Mouse (Mus musculus) left cerebral cortex, postnatal 4 days (tissue): ENCODE data around the gene Fxyd5. TPM values are rescaled to one million over a fixed set of nuclear protein-coding genes. Genes with fewer than 3 reads are reported as not detected.

Experiments used
- DNase-seq: peaks from one replicate; pipeline ENCODE4 v3.0.0-alpha.2; 2022
- intact Hi-C: fragments of 180-260 bp; cut with DNase I; formaldehyde crosslinking; loops from one replicate; pipeline ENCODE4 v1.15.1; 2025
- total RNA-seq, 2 experiments: library from RNA; stranded (reverse); gene quantifications; 2 replicates each; pipeline ENCODE4 v1.2.3; 2021

Fxyd5 gene
- total RNA-seq, 2 experiments from 2014 or later = 23.5 to 25.4 TPM

DNA sequence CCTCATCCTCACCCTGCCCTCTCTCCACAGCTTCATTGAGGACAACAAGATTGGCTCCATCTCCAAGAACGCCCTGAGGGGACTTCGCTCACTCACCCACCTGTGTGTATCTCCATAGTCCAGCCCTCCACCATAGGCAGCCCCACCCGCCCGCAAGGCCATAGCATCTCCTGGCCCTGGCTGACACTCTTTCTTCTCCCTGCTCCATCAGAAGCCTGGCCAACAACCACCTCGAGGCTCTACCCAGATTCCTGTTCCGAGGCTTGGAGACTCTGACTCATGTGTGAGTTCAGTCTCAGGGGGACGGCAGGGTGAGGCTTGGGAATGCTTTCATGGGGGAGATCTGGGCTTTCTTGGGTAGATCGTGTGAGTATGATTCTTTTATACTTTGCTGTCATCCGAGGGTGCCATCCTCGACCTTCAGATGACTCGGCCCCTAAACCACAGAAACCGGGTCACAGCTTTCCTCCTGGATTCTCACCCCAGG is 20.8 kb upstream of the Fxyd5 start:
- intact Hi-C loops = no loop called here
- no peak for DNase-seq

DNA sequence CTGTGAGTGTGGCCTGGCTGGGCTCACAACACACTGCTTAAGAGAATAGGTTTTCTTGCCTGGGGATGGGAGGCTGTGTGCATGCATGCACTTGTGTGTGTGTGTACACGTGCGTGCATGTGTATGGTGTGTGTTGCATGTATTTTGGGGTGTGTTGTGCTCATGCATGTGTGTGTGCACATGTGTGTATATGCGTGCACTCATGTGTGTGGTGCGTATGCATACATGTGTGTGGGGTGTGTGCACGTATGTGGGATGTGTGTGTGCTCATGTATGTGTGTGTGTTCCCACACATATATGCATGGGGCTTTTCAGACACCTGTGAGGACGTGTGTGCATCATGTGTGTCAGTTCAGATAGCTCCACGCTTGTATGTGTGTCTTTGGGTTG is 18.3 kb upstream of the Fxyd5 start:
- DNase-seq = no peak
- intact Hi-C loops = no loop called here

DNA sequence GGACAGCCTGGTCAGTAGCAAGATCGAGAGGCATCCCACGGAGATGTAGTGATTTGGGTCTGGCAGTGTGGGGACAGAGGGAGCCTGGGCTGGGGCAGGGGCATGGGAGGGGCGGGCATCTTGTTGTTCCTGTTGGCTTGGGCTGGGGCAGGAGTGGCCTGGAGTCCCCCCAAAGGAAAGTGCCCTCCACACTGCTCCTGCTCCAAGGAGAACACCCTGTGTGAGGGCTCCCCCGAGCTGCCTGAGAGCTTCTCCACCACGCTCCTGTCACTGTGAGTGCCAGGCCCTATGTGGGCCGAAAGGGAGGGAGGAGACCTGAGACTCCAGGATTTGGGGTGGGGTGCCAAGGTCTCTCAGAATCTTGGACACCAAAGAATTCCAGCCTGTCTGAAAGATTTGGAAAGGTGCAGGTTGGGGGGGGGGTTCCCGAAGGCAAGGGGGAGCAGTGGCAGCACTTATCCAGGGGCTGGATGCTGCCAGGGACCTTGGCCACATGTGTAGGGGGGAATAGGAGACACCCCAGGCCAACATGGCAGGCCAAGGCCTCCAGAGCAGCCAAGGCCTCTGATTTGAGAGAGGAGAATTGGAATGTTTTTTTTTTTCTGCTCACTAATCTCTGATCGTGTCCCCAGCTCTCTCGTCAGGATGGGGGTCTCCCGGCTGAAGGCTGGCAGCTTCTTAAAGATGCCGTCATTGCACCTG is 17.8 kb upstream of the Fxyd5 start:
- intact Hi-C loops = no loop called here
- DNase-seq = peak; percentile 17

DNA sequence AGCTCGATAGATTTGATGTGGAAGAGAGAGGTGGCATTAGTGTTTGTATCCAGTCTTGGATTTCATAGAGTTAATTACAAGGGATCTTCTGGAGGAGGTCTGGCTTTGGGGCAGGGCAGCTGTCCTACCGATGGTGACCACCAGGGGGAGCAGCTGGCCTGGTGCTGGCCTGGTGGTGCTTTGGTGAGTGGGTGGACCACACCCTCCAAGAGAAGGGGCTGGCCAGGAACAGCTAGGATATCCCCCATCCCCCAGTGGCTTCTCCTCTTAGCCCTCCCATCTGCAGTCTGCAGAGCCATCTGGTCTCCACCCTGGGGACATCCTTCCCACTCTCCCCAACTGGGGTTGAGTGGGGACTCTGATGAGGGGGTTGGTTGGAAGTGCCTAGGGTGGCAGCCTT is 16.8 kb upstream of the Fxyd5 start, which contains the start of gene Lgi4:
Gene Lgi4 (plus strand): TSS at position 235 of the 400 bp plus-strand sequence.
- intact Hi-C loops = no loop called here
- DNase-seq = peak; percentile 88

DNA sequence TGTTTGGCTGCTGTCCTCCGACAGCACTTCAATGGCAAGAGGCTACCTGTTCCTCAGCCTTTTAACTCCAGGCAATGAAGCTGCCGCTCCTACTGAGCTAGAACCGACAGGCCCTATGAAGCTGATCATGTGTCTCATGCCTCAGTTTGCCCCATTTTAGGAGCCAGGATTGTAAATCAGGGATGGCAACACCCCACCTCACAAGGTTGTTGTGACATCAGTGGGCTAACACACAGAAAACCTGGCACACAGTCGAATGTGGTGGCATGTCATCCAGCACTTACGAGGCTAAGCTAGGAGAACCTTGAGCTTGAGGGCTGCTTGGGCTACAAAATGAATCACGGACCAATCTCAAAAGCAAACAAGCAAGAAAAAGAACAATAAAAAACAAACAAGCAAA is 15.9 kb upstream of the Fxyd5 start:
- no peak for DNase-seq

DNA sequence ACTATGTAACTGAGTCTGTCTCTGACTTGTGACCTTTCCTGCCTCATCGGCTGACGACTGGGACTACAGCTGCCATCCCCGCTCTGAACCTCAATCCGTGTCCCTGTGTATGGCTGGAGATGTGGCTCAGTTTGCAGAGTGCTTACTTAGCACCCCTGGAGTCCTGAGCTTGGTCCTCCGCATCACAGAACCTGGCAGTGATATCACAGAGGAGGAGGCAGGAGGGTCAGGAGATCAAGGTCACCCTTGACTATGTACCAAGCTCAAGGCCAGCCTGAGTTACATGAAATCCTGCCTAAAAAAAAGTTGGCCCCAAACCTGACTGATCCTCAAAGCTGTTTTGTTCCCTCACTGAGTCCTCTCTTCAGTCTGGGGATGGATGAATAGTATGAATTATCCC is 15.4 kb upstream of the Fxyd5 start:
- DNase-seq = no peak
- intact Hi-C loops = no loop called here

More for the DNA sequence above, 15.9 kb upstream of the Fxyd5 start:
- intact Hi-C loops = no loop called here

DNA sequence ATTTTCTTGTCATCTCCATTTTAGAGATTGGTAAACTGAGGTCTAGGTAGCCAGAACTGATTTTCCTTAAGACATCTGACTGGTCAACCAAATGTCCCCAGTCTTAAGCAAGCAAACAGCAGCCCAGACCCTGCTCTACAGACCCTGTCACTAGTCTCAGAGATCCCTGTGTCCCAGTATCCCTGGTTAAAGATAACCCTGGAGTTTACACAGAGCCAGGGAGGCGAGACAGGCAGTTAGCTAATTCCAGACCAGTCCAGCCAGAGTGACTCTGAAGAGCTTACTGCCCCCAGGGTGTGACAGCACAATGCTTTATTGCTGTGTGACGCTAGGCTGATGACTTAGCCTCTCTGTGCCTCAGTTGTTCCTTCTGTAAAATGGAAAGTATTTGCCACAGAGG is 14.8 kb upstream of the Fxyd5 start, which contains the start of gene Fxyd1:
Gene Fxyd1 (minus strand): TSS at position 129 of the 400 bp plus-strand sequence.
- no peak for DNase-seq
- intact Hi-C loops = no loop called here

DNA sequence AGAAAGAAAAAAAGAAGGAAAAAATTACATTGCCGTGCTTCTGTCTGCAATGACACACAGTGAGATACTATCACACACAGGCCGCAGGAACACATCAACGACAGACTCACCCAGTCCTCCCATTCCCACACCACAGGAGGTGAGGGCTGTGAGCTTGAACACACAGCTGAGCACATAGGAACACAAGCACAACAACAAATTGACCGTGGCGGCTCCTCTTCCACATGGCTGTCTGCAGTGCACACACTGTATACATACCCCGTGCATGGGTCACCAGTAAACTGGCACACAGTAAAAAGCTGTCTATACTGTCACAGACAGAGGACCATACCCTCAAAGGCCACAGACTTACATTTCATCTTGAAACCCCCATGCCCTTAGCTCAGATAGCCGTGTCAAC is 14.2 kb upstream of the Fxyd5 start:
- intact Hi-C loops = no loop called here
- DNase-seq = no peak

DNA sequence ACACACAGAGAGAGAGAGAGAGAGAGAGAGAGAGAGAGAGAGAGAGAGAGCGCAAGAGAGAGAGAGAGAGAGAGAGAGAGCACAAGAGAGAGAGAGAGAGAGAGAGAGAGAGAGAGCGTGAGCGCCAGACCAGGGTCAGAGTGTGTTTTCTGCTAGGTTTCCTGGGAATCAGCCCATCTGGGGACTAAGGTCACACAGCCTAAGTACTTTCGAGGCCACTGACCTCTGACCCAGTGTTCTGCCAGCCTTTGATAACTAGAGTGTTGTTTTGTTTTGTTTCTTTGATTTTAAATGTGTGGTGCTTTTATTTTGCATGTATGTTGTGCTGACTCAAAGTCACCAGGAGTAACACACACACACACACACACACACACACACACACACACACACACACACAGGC is 13.6 kb upstream of the Fxyd5 start:
- intact Hi-C loops = no loop called here

DNA sequence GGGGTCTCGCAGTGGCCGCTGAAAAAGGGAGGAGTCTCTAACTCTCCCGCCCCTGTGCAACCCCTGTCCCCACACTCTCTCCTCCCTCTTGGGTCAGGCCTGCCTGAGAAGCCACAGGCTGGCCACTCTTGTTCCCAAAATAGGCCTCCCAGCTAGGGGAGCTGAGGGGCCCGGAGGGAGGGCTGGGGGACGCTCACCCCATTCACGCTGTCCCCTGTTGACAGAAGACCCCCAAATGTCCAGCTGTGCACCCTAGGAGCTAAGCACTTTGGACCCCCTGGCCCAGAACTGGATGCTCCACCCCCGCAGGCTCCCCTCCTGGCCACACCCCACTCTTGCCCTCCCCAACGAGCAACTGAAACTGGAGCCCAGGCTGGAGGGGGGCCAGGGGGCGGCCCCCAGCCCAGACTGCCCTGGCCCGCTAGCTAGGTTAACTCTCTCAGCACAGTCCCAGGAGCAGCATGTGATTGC is 13.1 kb upstream of the Fxyd5 start:
- intact Hi-C loops = no loop called here
- peak; percentile 71 for DNase-seq

More for the DNA sequence above, 13.6 kb upstream of the Fxyd5 start:
- no peak for DNase-seq

DNA sequence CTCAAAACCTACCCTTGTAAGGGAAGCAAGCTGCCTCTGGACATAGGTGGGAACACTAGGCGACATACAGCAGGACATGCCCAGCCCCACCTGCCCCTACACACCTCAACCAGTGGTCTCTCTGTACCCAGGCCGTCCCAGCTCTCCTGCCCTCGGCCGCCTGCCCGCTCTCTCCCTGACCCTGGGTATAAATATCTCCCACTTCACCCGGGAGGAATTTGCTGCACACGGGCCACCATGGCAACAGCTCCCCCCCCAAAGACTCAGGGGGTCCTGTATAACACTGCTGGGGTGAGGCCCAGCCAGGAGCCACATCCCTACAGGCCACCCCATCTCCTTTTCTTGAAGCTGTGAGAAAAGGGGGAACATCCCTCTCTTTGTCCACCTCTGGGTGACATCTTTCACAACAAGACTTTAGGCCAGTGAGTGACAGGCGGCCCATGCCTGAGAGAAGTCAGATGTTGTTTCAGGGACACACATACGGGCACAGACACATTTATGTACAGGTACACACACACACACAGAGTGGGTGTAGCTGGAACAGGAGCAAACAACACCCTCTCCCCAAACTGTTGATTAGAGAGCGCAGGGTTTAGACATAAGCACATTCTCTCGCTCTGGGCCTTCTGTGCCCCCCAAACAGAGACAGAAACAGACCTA is 12.5 kb upstream of the Fxyd5 start:
- DNase-seq = no peak
- intact Hi-C loops = no loop called here

DNA sequence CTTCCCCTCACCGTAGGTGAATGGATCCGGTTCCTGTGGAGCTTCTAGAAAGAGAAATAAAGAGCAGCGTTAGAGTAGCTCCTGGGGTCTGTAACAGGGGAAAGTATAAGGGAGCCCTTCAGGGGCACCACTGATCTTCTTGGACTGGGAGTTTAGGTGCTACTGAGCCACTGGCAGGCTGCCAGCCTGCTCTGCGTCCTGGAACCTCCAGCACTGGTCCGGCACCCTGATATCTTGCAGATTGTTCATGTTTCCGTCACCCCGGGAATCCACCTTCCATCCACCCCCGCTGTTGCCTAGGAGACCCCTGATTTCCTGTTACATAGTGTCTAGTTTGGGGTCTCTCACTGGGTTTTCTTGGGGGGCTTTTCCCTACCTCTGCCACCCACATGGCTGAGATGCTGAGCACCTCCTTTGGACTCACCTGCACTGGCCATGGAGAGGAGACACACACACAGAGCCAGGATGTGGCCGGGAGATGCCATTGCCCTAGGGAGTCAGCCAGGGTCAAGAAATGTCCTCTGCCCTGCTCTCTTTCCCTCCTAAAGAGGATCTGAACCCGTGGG is 11.7 kb upstream of the Fxyd5 start:
- DNase-seq = no peak

DNA sequence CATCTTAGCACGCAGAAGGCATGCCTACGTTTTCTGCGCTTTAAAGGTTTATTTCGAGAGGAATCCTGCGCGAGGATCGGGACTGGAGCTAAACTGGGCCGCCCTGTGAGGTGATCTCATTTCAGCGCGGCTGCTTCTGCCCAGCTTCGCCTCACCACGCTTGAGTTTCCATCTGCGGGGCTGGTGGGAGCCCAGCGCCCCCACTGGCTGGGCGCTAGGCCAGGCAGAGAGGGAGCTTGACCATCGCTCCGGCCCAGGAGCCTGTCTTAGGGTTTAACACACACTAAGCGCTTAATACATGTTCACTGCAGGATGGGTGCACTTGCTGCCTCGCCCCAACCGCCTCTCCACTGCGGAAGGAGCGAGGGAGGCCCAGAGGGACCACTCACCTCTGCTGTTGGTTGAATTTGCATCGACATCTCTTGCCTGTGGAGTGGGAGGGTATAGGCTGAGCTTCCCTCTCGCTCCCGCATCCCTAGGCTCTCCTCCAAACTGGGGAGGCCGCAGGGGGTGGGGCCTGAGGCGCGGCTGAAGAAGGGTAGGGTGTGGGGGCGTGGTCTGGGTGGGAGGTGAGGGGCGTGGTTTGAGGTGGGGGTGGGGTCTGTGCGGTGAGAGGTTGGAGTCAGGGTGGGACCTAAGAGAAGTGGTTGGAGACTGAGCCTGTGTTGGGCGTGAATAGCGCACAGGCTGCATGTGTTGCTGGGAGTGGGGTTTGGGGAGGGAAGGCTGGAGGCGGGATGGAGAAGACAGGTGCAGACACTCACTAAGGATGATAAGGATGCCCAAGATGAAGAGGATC is 10.6 kb upstream of the Fxyd5 start:
- peak; percentile 64 for DNase-seq
- intact Hi-C loops = no loop called here

More for the DNA sequence above, 11.7 kb upstream of the Fxyd5 start:
- intact Hi-C loops = no loop called here

DNA sequence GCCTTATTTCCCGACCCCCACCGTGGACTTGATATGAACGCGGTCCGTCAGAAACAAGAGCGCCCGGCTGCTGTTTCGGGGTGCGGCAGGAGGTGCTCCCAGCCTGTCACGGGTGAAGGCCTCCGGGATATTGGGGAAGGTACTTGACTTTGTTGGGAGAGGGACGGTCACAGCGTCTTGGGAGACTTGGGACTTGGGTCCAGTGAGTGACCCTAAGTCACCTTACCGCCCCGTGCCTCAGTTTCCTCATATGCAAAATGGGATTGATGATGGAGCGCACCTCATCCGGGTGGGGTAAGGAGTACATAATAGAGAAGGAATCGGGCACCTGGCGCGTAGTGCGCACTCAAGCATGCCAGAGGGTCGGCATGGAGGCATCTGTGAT is 10.0 kb upstream of the Fxyd5 start:
- no peak for DNase-seq
- intact Hi-C loops = no loop called here

DNA sequence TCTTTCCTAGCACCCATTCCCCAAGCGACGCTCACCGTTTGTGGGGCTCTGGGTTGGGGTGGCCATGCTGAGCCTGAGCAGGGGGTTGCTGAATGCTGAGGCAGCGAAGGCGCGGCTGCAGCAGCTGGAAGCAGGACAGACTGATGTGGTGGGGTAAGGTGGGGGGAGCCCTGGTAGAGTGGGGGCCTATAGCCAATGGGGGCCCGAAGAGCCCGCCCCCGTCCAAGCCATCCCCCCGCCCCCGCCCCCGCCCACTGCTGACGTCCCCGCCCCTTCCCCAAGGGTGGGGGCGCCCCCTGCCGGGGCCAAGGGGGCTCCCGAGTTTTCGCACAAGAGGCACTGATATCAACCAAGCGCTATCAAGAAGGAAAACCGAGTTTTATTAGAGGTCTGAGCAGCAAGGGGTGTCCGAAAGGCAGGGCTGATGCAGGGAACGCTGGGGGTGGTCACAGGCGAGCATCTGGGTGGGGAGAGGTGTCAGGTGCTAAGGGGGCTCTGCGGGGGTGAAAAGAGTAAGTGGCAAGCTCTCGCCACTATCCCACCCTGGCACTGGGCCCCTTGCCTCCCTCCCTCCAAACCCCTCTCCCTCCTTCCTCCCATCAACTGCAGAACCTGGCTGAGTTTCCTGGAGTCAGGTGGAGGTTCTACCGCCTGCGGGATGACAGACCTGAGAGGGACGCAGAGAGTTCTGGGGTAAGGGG is 9.2 kb upstream of the Fxyd5 start, which contains the start of gene Fxyd7:
Gene Fxyd7 (minus strand): TSS at position 147 of the 701 bp plus-strand sequence.
- intact Hi-C loops = no loop called here
- peak; percentile 24 for DNase-seq

DNA sequence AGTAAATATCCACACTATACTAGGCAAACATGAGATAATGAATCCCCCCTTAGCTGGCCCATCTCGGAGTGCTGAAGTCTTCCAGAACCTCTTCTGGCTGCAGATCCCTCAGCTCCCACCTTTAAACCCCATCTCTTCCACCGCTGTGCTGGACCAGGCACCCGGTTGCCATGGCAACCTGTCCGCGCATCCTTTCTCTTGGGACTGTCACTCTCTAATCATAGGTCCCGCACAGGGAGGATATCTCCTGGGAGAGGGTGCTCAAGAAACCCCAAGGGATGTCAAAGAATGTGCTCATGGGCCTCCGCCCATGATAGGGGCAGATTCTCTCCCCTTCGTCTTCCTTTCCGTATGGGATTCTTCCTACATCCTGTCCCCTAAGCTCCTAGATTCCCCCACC is 8.6 kb upstream of the Fxyd5 start:
- intact Hi-C loops = no loop called here
- DNase-seq = peak; percentile 38

DNA sequence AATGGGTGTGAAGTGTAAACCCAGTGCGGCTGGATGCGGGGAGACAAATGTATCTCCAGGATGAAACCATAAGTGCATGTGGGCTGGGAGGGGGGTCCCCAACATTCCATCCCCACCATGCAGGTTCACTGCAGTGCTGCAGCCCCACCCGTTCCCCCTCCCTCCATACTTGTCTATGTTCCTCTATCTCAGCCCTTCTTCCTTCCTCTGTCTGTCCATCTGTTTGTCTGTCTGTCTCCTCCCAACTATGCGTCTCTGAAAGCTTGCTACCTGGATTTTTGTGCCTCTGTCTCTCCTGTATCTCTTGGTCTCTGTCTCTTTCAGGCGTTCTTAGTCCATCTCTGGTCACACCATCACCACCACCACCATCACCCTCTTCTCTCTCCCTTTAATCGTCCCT is 8.2 kb upstream of the Fxyd5 start:
- no peak for DNase-seq
- intact Hi-C loops = no loop called here

DNA sequence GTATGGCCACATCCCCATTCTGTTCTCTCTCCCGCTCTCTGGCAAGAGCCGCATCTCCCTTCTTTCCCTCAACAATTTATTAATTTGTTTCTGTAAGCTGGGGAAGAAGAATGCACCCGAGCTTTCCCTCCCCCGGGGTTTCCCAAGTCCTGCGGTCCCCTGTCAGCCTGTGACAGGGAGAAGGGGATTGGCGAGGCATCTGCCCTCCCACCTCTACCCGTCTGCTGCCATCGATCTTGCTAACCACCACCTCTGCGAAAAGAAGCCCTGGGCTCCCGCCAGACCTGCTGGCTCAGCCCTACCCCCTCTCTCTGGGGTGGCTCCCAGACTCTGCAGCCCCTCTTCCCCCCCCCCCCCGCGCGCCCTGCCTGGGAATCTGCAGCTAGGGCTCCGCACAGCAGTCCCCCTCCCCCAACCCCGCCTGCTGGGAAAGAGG is 7.6 kb upstream of the Fxyd5 start:
- intact Hi-C loops = no loop called here
- peak; percentile 52 for DNase-seq

DNA sequence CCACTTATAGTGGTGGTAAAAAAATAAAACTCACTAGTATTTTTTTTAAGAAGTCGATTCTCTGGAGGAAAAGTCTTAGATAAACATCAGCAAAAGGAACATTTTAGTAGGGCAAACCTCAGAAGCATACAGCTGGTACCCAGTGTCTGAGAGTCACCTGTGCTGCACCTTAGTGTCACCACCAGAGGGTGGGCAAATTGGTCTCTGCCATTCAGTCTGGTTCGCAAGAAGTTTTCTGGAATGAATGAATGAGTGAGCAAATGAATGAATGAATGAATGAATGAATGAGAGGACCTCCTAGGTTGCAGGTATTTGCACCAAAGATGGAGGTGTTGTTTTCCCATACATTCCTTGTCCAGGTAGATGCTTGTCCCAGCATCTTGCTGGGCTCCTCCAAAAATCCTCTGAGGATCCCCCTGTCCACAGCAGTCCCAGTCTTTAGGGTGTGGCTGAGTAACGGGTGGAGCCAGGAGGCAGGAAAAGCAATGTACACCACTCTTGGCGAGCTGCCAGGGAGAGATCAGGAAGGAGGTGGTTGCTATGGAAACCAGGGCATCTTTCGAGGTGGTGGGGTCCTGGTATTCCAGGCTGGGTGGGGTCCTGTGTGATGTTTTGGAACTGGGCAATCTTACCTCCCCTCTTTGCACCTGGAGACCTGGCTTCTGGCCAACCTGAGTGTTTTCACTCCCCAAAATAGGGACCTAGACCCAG is 7.0 kb upstream of the Fxyd5 start:
- intact Hi-C loops = no loop called here
- DNase-seq = peak; percentile 76
